Mouse (Mus musculus): Measurements from ENCODE around the gene Ercc6.

Gene Ercc6

GRCm38 (mm10) chr14:32516086-32516485 is 2.8 kb downstream of the Ercc6 start:
- in situ Hi-C loops (cut with MboI; ENCODE audit: low sequenced_read_pairs) = no loop called here

DNA sequence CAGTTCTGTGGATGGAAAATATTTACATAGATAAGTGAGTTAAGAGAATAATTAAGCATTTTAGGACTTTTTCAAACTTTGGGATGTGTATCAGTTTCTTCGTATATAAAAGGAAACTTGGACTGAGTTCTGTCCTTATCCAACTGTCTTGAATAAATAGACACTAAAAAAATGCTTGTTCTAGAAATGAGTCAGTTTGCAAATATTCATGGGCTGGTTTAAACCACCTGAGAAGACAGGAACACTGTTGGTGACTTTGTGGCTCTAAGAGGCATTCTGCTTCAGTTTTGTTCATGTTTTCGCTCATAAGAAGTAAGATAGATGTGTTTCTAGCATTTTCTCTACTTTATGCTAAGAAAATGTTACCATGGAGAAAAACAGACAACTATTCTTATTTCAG is 5.2 kb downstream of the Ercc6 start:
- in situ Hi-C loops (cut with MboI; ENCODE audit: low sequenced_read_pairs) = no loop called here

DNA sequence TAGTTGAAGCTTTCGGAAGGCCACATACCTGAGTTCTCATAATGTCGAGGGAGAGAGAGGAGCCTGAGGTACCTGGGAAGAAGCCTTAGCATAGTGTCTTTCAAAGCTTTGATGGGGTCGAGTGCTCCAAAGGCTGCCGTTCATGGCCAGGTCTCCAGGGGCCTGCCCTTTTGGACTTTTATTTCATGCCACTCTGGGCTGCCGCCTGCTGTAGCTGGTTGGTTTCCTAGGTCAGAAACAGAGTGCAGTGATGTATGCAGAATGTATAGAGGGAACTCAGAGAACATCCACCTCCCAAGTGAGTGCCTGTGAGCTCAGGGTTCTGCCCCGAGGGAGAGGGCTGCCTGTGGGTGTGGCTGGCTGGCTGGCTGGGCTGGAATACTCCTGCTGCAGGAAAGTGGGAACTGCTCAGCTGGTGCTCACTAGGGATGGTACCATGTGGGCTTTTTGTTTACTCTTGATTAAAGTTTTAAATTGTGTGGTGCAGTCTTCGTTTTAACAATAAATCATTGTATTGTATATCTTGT is 7.1 kb downstream of the Ercc6 start:
- in situ Hi-C loops (cut with MboI; ENCODE audit: low sequenced_read_pairs) = no loop called here

GRCm38 (mm10) chr14:32522336-32522735 is 9.0 kb downstream of the Ercc6 start:
- in situ Hi-C loops (cut with MboI; ENCODE audit: low sequenced_read_pairs) = no loop called here

DNA sequence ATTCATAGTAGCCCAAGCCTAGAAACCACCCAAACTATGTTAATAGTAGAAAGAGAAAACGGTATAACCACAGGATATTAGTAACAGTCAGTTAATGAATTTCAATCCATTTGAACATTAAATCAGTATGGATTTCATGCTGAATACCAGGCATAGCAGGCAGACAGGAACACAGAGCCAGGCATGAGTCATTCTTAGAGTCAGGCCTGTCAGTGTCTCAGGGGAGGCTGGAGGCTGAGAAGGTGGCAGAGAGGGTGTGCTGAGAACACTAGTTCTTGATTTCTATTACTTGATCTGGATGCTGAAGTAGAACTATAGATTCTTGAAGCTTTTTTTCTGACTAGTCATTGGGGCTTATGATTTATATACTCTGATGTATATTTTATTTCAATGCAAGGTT is 10.8 kb downstream of the Ercc6 start:
- in situ Hi-C loops (cut with MboI; ENCODE audit: low sequenced_read_pairs) = no loop called here

DNA sequence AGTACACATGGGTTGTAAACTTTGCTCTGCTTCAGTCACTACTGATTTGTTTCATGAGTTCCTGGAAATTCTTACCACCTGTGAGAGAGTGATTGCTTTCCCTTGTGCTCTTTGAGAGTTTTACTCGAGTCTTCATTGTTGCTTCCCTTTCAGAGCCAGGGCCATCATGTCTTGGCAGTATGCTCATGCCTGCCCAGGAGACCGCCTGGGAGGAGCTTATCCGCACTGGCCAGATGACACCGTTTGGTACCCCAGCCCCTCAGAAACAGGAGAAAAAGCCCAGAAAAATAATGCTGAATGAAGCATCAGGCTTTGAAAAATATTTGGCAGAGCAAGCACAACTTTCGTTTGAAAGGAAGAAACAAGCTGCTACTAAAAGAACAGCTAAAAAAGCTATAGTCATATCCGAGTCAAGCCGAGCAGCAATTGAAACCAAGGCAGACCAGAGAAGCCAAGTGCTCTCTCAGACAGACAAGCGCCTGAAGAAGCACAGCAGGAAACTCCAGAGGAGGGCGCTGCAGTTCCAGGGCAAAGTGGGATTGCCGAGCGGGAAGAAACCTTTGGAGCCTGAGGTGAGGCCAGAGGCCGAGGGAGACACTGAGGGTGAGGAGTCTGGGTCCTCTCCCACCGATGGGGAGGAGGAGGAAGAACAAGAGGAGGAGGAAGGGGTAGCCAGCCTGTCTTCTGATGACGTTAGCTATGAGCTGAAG is 12.8 kb downstream of the Ercc6 start:
- in situ Hi-C loops (cut with MboI; ENCODE audit: low sequenced_read_pairs) = no loop called here

DNA sequence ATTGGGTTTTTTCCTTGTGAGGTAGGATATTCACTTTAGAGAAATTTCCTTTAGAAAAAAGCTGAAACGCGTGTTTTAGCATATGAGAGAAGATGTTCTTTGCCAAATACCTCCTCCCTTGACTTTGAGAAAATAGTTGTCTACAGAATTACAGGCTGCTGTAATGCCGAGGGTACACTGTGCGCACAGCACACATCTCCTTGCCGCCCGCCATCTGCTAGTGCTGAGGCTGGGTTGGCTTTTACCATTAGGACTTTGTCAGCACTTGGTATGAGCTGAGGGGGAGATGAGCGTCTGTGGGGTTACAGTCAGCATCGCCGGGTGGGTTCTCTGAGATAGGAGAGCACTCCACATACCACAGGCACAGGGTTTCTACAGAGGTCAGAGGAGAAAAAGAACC is 13.9 kb downstream of the Ercc6 start:
- in situ Hi-C loops (cut with MboI; ENCODE audit: low sequenced_read_pairs) = no loop called here

DNA sequence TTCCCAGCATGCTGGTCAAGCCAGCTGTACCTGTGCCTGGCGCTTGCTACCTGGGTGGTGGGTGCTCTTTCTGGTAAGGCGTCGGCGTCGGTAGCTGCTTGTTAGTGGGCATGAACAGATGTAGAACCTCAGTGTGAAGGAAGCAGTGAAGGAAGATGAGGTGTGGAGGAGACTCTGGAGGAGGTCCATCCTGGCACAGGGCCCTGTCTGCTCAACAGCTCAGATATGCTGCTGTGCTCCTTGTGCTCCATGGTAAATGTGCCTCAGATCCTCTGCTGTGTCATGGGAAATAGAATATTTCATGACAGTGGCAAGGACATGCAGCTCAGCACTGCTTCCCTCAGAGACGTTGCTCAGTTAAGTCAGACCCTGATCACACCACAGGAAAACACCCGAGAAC is 15.7 kb downstream of the Ercc6 start:
- in situ Hi-C loops (cut with MboI; ENCODE audit: low sequenced_read_pairs) = no loop called here

DNA sequence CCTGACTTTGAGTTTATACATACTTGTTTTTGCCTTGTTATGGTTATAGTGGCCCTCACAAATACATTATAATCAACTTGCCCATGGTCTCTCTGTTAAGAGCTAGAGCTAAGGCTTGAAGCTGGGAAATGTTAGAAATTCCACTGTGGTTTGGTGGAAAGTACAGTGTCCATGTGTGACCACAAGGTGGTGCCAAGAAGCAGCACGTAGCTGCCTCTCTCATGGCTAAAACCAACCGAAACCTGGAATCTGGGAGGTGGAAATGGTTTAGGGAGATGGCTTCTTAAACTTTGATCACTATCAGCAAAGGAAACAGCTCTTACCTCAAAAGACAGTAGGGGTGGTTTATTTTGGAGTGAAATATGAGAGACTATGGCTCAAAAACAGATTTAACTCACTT is 17.6 kb downstream of the Ercc6 start:
- in situ Hi-C loops (cut with MboI; ENCODE audit: low sequenced_read_pairs) = no loop called here

DNA sequence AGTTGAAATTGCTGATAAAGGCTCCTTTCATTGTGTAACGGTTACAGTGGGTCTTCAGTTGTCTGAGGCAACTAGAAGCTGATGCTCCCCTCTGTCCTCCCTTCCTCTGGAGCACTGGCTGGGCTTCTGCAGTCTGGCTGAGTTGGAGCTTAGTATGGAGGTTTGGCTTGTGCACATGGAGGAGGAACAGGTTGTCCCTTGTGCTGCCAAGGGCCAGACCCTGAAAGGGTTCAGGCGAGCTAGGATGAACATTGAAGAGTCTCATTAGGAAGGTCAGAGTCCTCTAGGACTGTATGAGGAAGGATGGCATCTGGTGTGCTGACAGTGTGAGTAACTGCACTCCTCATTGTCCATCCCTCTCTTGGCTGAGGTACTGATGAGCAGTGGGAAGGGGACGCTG is 18.1 kb downstream of the Ercc6 start:
- in situ Hi-C loops (cut with MboI; ENCODE audit: low sequenced_read_pairs) = no loop called here

DNA sequence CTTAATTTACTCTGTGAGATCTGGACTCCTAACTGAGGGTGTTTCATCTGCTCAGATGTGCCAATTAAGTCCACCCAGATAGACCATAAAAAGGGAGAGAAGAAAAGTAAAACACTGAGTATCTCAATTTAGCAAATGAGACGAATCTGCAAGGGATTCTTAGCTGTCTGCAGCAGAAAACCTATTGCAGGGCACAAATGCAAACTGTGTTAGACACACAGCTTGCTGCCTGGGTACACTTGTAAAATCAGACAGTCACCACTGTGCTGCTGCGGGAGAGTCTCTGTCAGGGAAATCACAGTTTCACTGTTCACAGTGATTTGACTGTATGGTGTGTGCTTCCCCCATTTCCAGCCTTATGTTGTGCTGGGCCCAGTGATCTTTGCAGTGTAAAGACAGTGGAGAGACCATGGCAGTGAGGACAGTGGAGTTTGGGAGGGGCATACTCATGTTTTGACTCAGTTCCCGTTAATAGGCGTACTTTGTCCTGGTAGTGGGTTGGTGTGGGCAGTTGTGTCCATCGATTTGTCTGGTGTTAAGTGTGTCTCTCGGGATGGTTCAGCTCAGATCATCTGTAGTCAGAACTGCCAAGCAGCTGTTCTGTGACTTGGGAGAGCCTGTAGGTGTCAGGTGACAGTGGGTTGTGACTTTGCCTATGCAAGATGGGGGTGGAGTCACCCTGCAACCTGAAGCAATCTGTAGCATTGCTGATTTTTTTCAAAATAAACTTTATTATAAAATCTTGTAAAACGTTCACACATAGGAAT is 19.2 kb downstream of the Ercc6 start:
- in situ Hi-C loops (cut with MboI; ENCODE audit: low sequenced_read_pairs) = no loop called here

DNA sequence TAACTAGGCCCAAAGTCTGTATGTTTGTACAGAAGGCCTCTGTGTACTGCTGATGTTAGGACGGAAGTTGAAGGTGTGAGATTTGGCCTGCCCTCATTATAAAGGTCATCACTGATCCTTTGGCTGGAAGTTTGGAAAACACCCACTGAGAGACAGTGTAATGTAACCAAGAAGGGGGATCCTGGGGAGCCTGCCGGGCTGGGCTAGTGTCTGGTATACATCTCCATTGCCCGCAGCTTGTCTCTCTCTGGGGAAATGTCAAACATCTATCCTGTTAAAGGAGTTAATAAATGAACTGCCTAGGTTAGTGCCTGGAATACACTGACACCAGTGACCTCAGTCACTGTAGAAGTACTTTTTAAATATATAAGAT is 19.8 kb downstream of the Ercc6 start:
- in situ Hi-C loops (cut with MboI; ENCODE audit: low sequenced_read_pairs) = no loop called here

- in situ Hi-C loops (cut with MboI; ENCODE audit: low sequenced_read_pairs) = no loop called here
Measured at GRCm38 (mm10) chr14:32533656-32534055, 20.3 kb downstream of the Ercc6 start.

- in situ Hi-C loops (cut with MboI; ENCODE audit: low sequenced_read_pairs) = no loop called here
Measured at GRCm38 (mm10) chr14:32534137-32534536, 20.8 kb downstream of the Ercc6 start.

GRCm38 (mm10) chr14:32536763-32537162 is 23.4 kb downstream of the Ercc6 start:
- in situ Hi-C loops (cut with MboI; ENCODE audit: low sequenced_read_pairs) = no loop called here

DNA sequence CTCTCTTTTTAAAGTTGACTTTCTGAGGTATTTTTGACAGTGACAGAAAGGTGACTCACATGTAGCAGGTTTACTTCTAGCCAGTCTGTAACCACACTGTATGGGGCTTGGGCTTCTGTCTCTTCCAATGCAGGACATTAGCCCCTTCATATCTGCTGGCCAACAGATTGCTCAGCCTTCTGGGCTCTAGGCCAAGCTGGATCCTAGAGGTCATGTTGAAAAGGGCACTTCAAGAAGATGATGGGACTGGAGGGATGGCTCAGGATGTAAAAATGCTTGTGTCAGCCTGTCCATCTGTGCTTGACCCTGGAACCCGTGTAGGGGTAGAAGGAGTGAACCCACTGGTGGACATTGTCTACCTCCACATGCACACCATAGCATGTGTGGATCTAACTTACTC is 24.8 kb downstream of the Ercc6 start:
- in situ Hi-C loops (cut with MboI; ENCODE audit: low sequenced_read_pairs) = no loop called here

GRCm38 (mm10) chr14:32543075-32543474 is 29.8 kb downstream of the Ercc6 start:
- in situ Hi-C loops (cut with MboI; ENCODE audit: low sequenced_read_pairs) = no loop called here

- in situ Hi-C loops (cut with MboI; ENCODE audit: low sequenced_read_pairs) = no loop called here
Measured at GRCm38 (mm10) chr14:32546676-32547075, 33.4 kb downstream of the Ercc6 start.

GRCm38 (mm10) chr14:32551854-32552253 is 38.5 kb downstream of the Ercc6 start:
- in situ Hi-C loops (cut with MboI; ENCODE audit: low sequenced_read_pairs) = no loop called here

- in situ Hi-C loops (cut with MboI; ENCODE audit: low sequenced_read_pairs) = no loop called here
Measured at GRCm38 (mm10) chr14:32553198-32553903, 40.0 kb downstream of the Ercc6 start.

DNA sequence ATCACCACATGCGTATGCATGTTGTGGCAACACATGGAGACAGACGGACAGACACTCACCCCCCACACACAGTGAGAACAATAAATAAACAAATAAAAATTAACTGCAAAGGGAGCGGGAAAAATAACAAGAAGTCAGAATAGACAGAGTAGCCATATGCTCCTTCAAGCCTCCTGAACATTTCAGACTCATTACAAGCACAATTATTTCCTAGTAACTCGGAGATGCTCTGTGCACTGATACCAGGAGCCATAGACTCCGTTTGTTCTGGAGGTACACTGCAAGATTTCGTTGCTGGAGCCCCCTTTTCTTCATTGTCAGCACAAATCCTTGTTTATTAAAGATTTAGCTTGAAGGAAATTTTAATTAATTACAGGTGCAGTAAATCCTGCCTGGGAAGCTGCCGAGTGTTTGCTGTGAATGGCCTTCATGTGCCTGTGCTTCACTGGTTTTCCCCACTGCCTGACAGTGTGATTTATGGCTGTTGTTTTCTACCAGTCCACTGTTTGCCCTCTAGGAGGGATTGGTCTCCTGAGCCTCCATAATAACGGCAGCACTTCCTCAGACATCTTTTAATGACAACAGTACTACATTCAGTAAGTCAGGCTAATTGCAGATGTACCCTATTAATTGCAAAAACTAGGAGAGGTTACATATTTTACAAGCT is 41.7 kb downstream of the Ercc6 start:
- in situ Hi-C loops (cut with MboI; ENCODE audit: low sequenced_read_pairs) = no loop called here

Measured in CH12F3 (cell line).